Mouse (Mus musculus) heart, postnatal 10 days (tissue): Measurements from ENCODE around the gene 1700010I14Rik. TPM values are rescaled to one million over a fixed set of nuclear protein-coding genes. Genes with fewer than 3 reads are reported as not detected.
A peak's percentile ranks its signal among the peaks of the same experiment; 100 is the strongest.

Experiments used
- DNase-seq, 2 experiments: peaks; one replicate each; pipeline ENCODE4 v3.0.0; 2021
- intact Hi-C: fragments of 180-260 bp; cut with DNase I; formaldehyde crosslinking; loops from one replicate; pipeline ENCODE4 v1.15.1; 2025
- total RNA-seq, 2 experiments: library from RNA; stranded (reverse); gene quantifications; 2 replicates each; pipeline ENCODE4 v1.2.3; 2021

Gene 1700010I14Rik
- total RNA-seq, 2 experiments from 2014 or later, result 0.15 to 0.24 TPM

GRCm38 (mm10) chr17:9023198-9023942 lies 35.2 kb downstream of the 1700010I14Rik start:
- no peak for DNase-seq
- intact Hi-C loops, result no loop called here

DNA sequence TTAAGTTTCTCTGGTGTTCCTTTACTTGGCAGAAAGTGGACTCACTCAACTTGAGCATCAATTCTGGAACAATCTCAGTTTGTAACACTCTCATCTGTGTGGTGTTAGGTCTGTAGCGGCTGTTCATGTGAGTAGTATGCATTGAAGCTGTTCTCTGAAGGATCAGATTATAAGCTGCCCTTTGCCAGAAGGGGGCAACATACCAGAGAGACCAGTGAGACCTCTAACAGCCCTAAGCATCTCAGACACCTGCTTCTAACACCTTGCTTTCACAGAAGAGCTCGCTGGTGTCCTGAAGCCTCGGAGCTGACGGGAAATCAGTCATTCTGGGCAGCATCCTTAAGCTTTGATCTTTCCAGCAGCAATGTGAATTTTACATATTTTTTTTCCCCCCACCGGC lies 42.0 kb downstream of the 1700010I14Rik start:
- intact Hi-C loops, result loop anchor here (5.0 kb wide), 2 partner anchors 117 to 137 kb away; no protein-coding TSS in a partner anchor
- DNase-seq, result no peak

DNA sequence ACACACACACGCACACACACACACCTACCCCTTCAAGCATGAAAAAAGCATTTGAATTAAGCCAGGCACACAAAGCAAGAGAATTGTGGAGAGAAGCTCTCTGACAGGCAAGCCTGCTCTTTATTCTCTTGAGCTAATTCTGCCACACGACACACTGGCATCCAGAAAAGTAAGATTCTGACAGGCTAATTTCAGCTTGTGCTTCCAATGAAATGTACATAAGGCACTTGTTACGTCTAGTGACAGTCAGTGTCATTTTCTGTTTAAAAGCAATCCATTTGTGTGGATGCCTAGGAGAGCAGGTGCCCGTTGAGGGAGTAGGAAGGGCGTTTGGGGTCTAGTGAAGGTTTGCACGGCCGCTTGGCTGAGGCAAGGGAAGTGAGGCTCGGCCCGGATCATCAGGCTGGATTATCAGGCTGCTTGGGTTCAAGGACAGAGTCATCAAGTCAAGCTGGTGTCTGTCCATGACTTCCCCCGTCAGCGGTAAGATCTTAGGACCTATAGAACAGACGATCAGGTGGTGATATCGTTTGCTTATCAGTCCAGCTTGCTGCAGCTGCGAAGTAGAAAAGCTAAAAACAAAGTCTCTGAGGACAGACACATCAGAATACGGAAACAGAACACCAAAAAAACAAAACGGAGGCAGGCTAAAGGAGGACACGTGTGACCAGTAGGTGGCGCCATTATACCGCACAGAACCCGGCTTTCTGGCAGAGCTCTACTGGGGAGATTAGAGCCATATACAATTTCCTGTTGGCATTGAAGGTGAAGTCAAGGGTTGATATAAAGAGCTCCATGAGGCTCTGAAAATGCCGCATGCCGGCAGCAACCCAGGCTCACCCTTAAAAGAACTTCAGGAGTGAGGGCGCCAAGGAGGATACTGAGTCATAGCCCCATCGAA lies 43.4 kb downstream of the 1700010I14Rik start:
- intact Hi-C loops, result loop anchor here (5.0 kb wide), 2 partner anchors 116 to 136 kb away; no protein-coding TSS in a partner anchor

DNA sequence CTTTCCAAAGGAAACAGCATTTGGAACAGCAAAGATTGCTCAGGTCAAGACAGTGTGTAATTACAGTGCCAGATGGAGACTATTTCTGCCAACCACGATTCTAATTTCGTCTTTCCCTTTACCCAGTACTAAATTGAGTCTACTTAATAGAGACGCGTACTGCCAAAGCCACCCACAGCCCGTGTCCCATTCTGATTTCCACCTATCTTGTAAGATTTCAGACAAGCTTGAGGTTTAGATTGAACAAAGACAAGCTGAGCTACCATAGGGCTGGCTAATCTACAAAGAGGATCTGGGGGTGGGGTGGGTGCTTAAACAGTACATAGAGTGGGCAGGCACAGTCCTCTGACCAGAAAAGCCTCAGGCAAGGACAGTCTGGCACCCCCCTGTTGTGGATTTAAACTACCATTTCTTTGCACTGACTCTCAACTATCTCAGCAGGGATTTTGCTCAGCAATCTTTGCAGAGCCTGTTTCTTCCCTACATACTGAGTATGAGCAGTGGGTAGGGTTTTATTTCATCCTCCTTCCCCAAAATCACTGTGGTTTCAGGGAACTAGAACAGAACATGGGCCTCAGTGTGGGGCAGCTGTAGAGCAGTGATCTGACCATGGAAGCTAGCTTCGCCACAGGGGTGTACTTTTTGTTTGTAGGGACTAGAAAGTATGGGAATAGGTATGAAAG lies 44.4 kb downstream of the 1700010I14Rik start:
- intact Hi-C loops, result loop anchor here (5.0 kb wide), 2 partner anchors 115 to 135 kb away; no protein-coding TSS in a partner anchor
- DNase-seq, result peak; percentile 40 to 43

More for the DNA sequence above, 43.4 kb downstream of the 1700010I14Rik start:
- DNase-seq, result peak; percentile 85 to 92

- intact Hi-C loops, result loop anchor here (5.0 kb wide), 2 partner anchors 114 to 134 kb away; no protein-coding TSS in a partner anchor
- DNase-seq, result no peak
Observed at GRCm38 (mm10) chr17:9033511-9033910, 45.4 kb downstream of the 1700010I14Rik start.

- DNase-seq, result no peak
- intact Hi-C loops, result no loop called here
Observed at GRCm38 (mm10) chr17:9035561-9036348, 47.6 kb downstream of the 1700010I14Rik start.

DNA sequence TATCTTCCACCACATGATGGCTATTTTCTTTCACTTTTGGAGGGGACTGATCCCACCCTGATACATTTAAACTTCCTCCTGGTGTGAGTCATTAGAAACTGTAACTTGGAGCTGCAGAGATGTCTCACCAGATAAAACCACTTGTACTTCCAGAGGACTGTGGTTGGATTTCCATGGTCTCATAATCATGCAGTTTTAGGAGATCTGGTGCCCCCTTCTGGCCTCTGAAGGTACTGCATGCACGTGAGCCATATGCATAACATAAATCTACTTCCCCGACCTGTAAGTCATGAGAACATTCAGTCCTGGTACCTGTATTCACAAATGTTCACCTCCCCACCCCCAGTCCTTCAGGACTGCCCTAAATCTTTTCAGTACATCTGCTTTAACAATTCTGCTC lies 54.6 kb downstream of the 1700010I14Rik start:
- intact Hi-C loops, result no loop called here
- peak; percentile 9 to 33 for DNase-seq

- intact Hi-C loops, result no loop called here
Observed at GRCm38 (mm10) chr17:9052441-9052980, 64.4 kb downstream of the 1700010I14Rik start.

DNA sequence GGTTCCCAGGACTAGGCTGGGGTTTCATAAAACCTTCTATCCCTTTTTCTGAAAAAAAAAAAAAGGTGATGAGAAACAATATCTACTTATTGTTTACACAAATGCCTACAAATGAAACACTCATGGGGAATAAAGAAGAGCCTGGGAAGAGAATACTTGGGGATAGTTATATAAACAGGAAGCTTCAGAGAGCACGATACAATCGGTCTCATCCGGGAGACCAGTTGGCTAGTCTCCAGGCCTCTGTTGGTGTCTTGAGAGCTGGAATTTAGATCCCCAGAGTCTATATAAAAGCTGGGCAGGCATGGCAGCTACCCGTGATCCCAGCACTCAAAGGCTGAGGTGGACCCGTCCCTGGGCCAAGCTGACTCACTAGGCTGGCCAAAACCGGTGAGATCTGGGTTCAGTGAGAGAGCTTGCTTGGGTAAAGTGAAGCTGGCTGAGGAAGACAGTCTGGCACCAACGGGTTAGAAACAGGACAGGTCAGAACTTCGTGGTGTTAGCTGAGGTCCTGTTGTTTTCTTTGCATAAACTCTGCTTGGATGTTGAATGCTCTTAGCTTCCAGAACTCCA lies 71.3 kb downstream of the 1700010I14Rik start:
- intact Hi-C loops, result no loop called here
- DNase-seq, result peak; percentile 9 to 10

More at GRCm38 (mm10) chr17:9052441-9052980, 64.4 kb downstream of the 1700010I14Rik start:
- no peak for DNase-seq
